Mouse (Mus musculus): ENCODE measurements around the gene Olfr1097.

Gene Olfr1097

GRCm38 (mm10) chr2:86892116-86892515 lies at the start of gene Olfr1097:
Gene Olfr1097 (minus strand): TSS chr2:86892216.
- in situ Hi-C loops (cut with MboI; ENCODE audit: low sequenced_read_pairs): no loop called here

GRCm38 (mm10) chr2:86926557-86926956 lies 34.5 kb upstream of the Olfr1097 start:
- in situ Hi-C loops (cut with MboI; ENCODE audit: low sequenced_read_pairs): no loop called here

- in situ Hi-C loops (cut with MboI; ENCODE audit: low sequenced_read_pairs): no loop called here
Observed at GRCm38 (mm10) chr2:86924445-86924844, 32.4 kb upstream of the Olfr1097 start, which contains the start of gene Olfr1098. Gene Olfr1098 (minus strand): TSS chr2:86924545.

- in situ Hi-C loops (cut with MboI; ENCODE audit: low sequenced_read_pairs): no loop called here
Observed at GRCm38 (mm10) chr2:86905647-86906046, 13.6 kb upstream of the Olfr1097 start.

GRCm38 (mm10) chr2:86874702-86875101 lies 17.3 kb downstream of the Olfr1097 start, which contains the start of gene Gm13723:
Gene Gm13723 (minus strand): TSS chr2:86874802.
- in situ Hi-C loops (cut with MboI; ENCODE audit: low sequenced_read_pairs): no loop called here

- in situ Hi-C loops (cut with MboI; ENCODE audit: low sequenced_read_pairs): no loop called here
Observed at GRCm38 (mm10) chr2:86851596-86851995, 40.4 kb downstream of the Olfr1097 start, which contains the start of gene Olfr1095. Gene Olfr1095 (minus strand): TSS chr2:86851696.

All from CH12F3 (cell line).